Mouse (Mus musculus) MEL (cell line): ENCODE results near the gene 5730596B20Rik. TPM values are rescaled to one million over a fixed set of nuclear protein-coding genes. Genes with fewer than 3 reads are reported as not detected.

ENCODE experiments used
- DNase-seq: peaks from one replicate; pipeline ENCODE4 v3.0.0; 2011; ENCODE audit warnings: low read depth, low spot score
- H3K27ac ChIP-seq: 2 replicates; pipeline ENCODE4 v1.5.1; 2012; ENCODE audit warnings: low read depth, mild to moderate bottlenecking, control low read depth, low read length, moderate library complexity; ENCODE audit not compliant: control insufficient read depth
- H3K27me3 ChIP-seq, 2 experiments: fragments of 150-350 bp in 1 of 2; sonication (generic) in 1 of 2; 2 replicates each; pipeline ENCODE4 v1.6.1; 2012; ENCODE audit warnings: low read length in 2 of 2, mild to moderate bottlenecking in 2 of 2, improper control_type of control experiment in 1 of 2, moderate library complexity in 1 of 2; ENCODE audit not compliant: insufficient read depth in 2 of 2, control insufficient read depth in 1 of 2
- H3K36me3 ChIP-seq, 2 experiments: 2 replicates each; pipeline ENCODE4 v1.6.1; 2012 to 2014; ENCODE audit warnings: low read length in 2 of 2, improper control_type of control experiment in 1 of 2, inconsistent platforms in 1 of 2, mild to moderate bottlenecking in 1 of 2; ENCODE audit not compliant: insufficient read depth in 2 of 2, control insufficient read depth in 1 of 2
- H3K4me1 ChIP-seq, 2 experiments: fragments of 150-350 bp in 1 of 2; sonication (generic) in 1 of 2; 2 replicates each; pipeline ENCODE4 v1.6.1; 2012; ENCODE audit warnings: low read length in 2 of 2, improper control_type of control experiment in 1 of 2, mild to moderate bottlenecking in 1 of 2; ENCODE audit not compliant: insufficient read depth in 2 of 2, control insufficient read depth in 1 of 2
- H3K4me3 ChIP-seq, 2 experiments: fragments of 150-350 bp in 1 of 2; sonication (generic) in 1 of 2; 2 replicates each; pipeline ENCODE4 v1.5.1; 2012; ENCODE audit warnings: low read depth in 2 of 2, low read length in 2 of 2, mild to moderate bottlenecking in 2 of 2, moderate library complexity in 2 of 2, control low read depth in 1 of 2, improper control_type of control experiment in 1 of 2; ENCODE audit not compliant: control insufficient read depth in 1 of 2, insufficient read depth in 1 of 2
- H3K79me2 ChIP-seq: 2 replicates; pipeline ENCODE4 v1.6.1; 2012; ENCODE audit warnings: mild to moderate bottlenecking, low read length, moderate library complexity; ENCODE audit not compliant: control insufficient read depth, poor library complexity, insufficient read depth
- H3K9ac ChIP-seq: 2 replicates; pipeline ENCODE4 v1.6.1; 2012; ENCODE audit warnings: low read depth, mild to moderate bottlenecking, control low read depth, low read length, moderate library complexity; ENCODE audit not compliant: control insufficient read depth, poor library complexity, severe bottlenecking
- H3K9me3 ChIP-seq: fragments of 150-350 bp; sonication (generic); replicated peaks from 2 replicates; pipeline ENCODE4 v1.6.1; 2012; ENCODE audit warnings: mild to moderate bottlenecking, low read length, improper control_type of control experiment, moderate library complexity; ENCODE audit not compliant: insufficient read depth
- BHLHE40 ChIP-seq: IDR thresholded peaks from 2 replicates; pipeline ENCODE4 v1.6.1; 2012; ENCODE audit warnings: low read depth, mild to moderate bottlenecking, inconsistent platforms, low read length, improper control_type of control experiment, borderline replicate concordance
- CHD1 ChIP-seq: IDR thresholded peaks from 2 replicates; pipeline ENCODE4 v1.6.1; 2012; ENCODE audit warnings: low read depth, mild to moderate bottlenecking, inconsistent platforms, low read length, improper control_type of control experiment
- CHD2 ChIP-seq: IDR thresholded peaks from 2 replicates; pipeline ENCODE4 v1.6.1; 2011; ENCODE audit warnings: low read length, improper control_type of control experiment
- CTCF ChIP-seq, 3 experiments: IDR thresholded peaks in 2 of 3; conservative IDR thresholded peaks in 1 of 3; 2 replicates each; pipeline ENCODE4 v1.5.1; 2011 to 2012; ENCODE audit warnings: low read length in 3 of 3, low read depth in 2 of 3, mild to moderate bottlenecking in 2 of 3, improper control_type of control experiment in 1 of 3, inconsistent platforms in 1 of 3, mixed read lengths in 1 of 3, moderate library complexity in 1 of 3; ENCODE audit not compliant: control insufficient read depth in 1 of 3, insufficient read depth in 1 of 3, poor library complexity in 1 of 3, severe bottlenecking in 1 of 3
- ELF1 ChIP-seq: IDR thresholded peaks from 2 replicates; pipeline ENCODE4 v1.6.1; 2014; ENCODE audit warnings: low read depth, mild to moderate bottlenecking, inconsistent platforms, low read length, improper control_type of control experiment, moderate library complexity
- EP300 ChIP-seq, 2 experiments: IDR thresholded peaks; 2 replicates each; pipeline ENCODE4 v1.6.1; 2011; ENCODE audit warnings: improper control_type of control experiment in 2 of 2, low read length in 2 of 2, low read depth in 1 of 2, mild to moderate bottlenecking in 1 of 2
- GATA1 ChIP-seq: IDR thresholded peaks from 2 replicates; pipeline ENCODE4 v1.6.1; 2011; ENCODE audit warnings: low read depth, low read length, improper control_type of control experiment
- HCFC1 ChIP-seq: IDR thresholded peaks from 2 replicates; pipeline ENCODE4 v1.6.1; 2012; ENCODE audit warnings: low read depth, mild to moderate bottlenecking, inconsistent platforms, low read length, improper control_type of control experiment, moderate library complexity
- KAT2A ChIP-seq: conservative IDR thresholded peaks from 2 replicates; pipeline ENCODE4 v1.6.1; 2012; ENCODE audit warnings: low read depth, low read length, improper control_type of control experiment, inconsistent platforms
- MAX ChIP-seq: IDR thresholded peaks from 2 replicates; pipeline ENCODE4 v1.6.1; 2011; ENCODE audit warnings: low read length, improper control_type of control experiment
- MXI1 ChIP-seq: IDR thresholded peaks from 2 replicates; pipeline ENCODE4 v1.6.1; 2011; ENCODE audit warnings: mild to moderate bottlenecking, low read depth, low read length, improper control_type of control experiment
- NELFE ChIP-seq: IDR thresholded peaks from 2 replicates; pipeline ENCODE4 v1.6.1; 2011; ENCODE audit warnings: low read depth, low read length, improper control_type of control experiment
- POLR2A ChIP-seq, 2 experiments: IDR thresholded peaks; 2 replicates each; pipeline ENCODE4 v1.6.1; 2011 to 2012; ENCODE audit warnings: low read length in 2 of 2, mild to moderate bottlenecking in 2 of 2, control low read depth in 1 of 2, improper control_type of control experiment in 1 of 2, low read depth in 1 of 2, moderate library complexity in 1 of 2; ENCODE audit not compliant: control insufficient read depth in 1 of 2, insufficient read depth in 1 of 2, poor library complexity in 1 of 2
- POLR2AphosphoS2 ChIP-seq: IDR thresholded peaks from 2 replicates; pipeline ENCODE4 v1.6.1; 2011; ENCODE audit warnings: low read length, improper control_type of control experiment
- TAL1 ChIP-seq: IDR thresholded peaks from 2 replicates; pipeline ENCODE4 v1.6.1; 2012; ENCODE audit warnings: mild to moderate bottlenecking, inconsistent platforms, low read length, moderate library complexity, mixed read lengths
- UBTF ChIP-seq: IDR thresholded peaks from 2 replicates; pipeline ENCODE4 v1.6.1; 2012; ENCODE audit warnings: low read depth, mild to moderate bottlenecking, inconsistent platforms, low read length, improper control_type of control experiment, moderate library complexity, borderline replicate concordance; ENCODE audit not compliant: insufficient read depth
- USF2 ChIP-seq, 2 experiments: IDR thresholded peaks; 2 replicates each; pipeline ENCODE4 v1.6.1; 2011 to 2012; ENCODE audit warnings: improper control_type of control experiment in 2 of 2, low read length in 2 of 2, borderline replicate concordance in 1 of 2, inconsistent platforms in 1 of 2, low read depth in 1 of 2, mild to moderate bottlenecking in 1 of 2; ENCODE audit not compliant: insufficient read depth in 1 of 2
- ZC3H11A ChIP-seq: IDR thresholded peaks from 2 replicates; pipeline ENCODE4 v1.6.1; 2012; ENCODE audit warnings: low read depth, mild to moderate bottlenecking, inconsistent platforms, low read length, improper control_type of control experiment
- ZKSCAN1 ChIP-seq: IDR thresholded peaks from 2 replicates; pipeline ENCODE4 v1.6.1; 2012; ENCODE audit warnings: low read depth, mild to moderate bottlenecking, inconsistent platforms, low read length, improper control_type of control experiment, moderate library complexity
- ZNF384 ChIP-seq: IDR thresholded peaks from 2 replicates; pipeline ENCODE4 v1.6.1; 2012; ENCODE audit warnings: low read depth, mild to moderate bottlenecking, inconsistent platforms, low read length, improper control_type of control experiment
- polyA plus RNA-seq, 2 experiments: library from polyadenylated mRNA; stranded (reverse) in 1 of 2; unstranded in 1 of 2; fragments of >175 nt in 1 of 2; fragments of >200 nt in 1 of 2; gene quantifications; 2 replicates each; pipeline versions ENCODE4 v1.2.1 to v1.2.4; 2012; ENCODE audit warnings: low replicate concordance in 2 of 2, low read depth in 1 of 2; ENCODE audit not compliant: insufficient read length in 2 of 2, insufficient read depth in 1 of 2, missing spikeins in 1 of 2
- total RNA-seq: library from RNA; depleted of rRNA; stranded (reverse); fragments of 300-350 nt; gene quantifications from 2 replicates; pipeline ENCODE4 v1.2.3, GENCODE M21; 2012

5730596B20Rik gene
- total and polyA plus RNA-seq, 3 experiments, result not detected

DNA sequence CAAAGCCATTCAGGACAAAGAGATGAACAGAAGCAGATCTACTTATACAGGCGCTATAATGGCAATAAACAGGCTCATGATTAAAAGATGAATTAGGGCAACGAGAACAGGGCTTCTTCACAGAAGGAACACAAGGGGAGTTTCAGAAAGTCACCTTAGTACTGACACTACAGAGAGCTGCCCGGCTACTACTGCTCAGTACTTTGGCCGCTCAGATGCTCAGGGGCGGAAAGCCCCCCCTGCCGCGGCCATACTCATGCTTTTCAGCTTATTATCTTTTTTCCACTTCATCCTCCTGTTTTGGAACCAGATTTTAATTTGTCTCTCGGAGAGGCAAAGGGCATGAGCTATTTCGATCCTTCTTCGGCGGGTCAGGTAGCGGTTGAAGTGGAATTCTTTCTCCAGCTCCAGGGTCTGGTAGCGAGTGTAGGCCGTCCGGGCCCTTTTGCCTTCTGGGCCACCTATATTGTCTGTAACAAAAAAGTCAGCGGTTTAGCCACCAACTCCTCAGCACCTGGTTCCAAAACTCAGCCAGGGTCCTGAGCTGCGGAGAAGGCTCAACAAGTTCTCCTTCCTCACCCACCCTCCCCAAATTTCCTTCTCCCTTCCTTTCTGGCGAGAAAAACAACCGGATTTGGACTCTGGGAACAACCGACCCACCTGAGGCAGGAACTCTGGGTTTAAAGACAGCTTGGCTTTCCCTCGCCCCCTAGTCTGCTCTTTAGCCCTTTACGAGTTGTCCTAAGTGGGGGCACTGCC, 25.2 kb downstream of the 5730596B20Rik start (continued):
- TF ChIP-seq CTCF (IDR thresholded peaks at IDR 0.05 in 2 of 3, conservative IDR thresholded peaks at IDR 0.05 in 1 of 3; ENCODE audit: control insufficient read depth in 1 of 3, insufficient read depth in 1 of 3, low read depth in 2 of 3, low read length in 3 of 3, poor library complexity in 1 of 3, severe bottlenecking in 1 of 3), result no peak

DNA sequence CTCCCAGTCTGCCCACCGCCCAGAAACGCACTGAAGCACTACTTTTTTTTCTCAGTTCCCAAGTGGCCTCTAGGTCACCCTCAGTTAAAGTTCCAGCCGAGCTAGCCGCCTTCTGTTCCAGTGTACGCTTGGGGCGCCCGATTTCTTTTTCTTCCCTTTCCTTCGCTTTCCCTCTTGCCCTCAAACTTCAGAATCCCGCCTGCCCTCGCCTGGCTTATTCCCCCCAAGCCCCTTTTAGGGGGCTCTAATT, 25.7 kb downstream of the 5730596B20Rik start:
- no peaks in the 10 kb centered on the region for H3K27me3 ChIP-seq
- no peak overlapping the region for H3K9ac ChIP-seq
- H3K9me3 ChIP-seq, result no peaks in the 10 kb centered on the region
- no peak overlapping the region for H3K27ac ChIP-seq
- DNase-seq, result no peak
- H3K36me3 ChIP-seq, result no peaks in the 10 kb centered on the region
- TF ChIP-seq ELF1, result no peak
- TF ChIP-seq MAX, result no peak
- no peak for TF ChIP-seq CHD2
- TF ChIP-seq CHD1, result no peak
- H3K4me1 ChIP-seq, result no peaks in the 10 kb centered on the region
- H3K79me2 ChIP-seq, result no peaks in the 10 kb centered on the region; the same call in 1 of the 2 replicates
- no peak overlapping the region for H3K4me3 ChIP-seq

- no peak overlapping the region for H3K4me3 ChIP-seq
Measured at GRCm38 (mm10) chr6:52203371-52204049, 26.2 kb downstream of the 5730596B20Rik start.

More at GRCm38 (mm10) chr6:52203371-52204049, 26.2 kb downstream of the 5730596B20Rik start:
- Histone ChIP-seq H3K4me1 (no peaks in the 10 kb centered on the region), H3K36me3 (no peaks in the 10 kb centered on the region), H3K79me2 (no peaks in the 10 kb centered on the region; the same call in 1 of the 2 replicates), H3K9me3 (no peaks in the 10 kb centered on the region), H3K27me3 (no peaks in the 10 kb centered on the region), H3K9ac (no peak overlapping the region), H3K27ac (no peak overlapping the region)
- no peak for DNase-seq
- no peak for TF ChIP-seq HCFC1
- TF ChIP-seq UBTF, result no peak
- TF ChIP-seq KAT2A, result no peak
- TF ChIP-seq MXI1, result no peak
- TF ChIP-seq BHLHE40, result no peak
- no peak for TF ChIP-seq ZC3H11A
- TF ChIP-seq EP300 (IDR thresholded peaks at IDR 0.05; ENCODE audit: low read depth in 1 of 2, low read length in 2 of 2), result no peak
- TF ChIP-seq CHD2, result no peak
- no peak for TF ChIP-seq ZKSCAN1
- no peak for TF ChIP-seq GATA1
- TF ChIP-seq ZNF384, result no peak
- no peak for TF ChIP-seq USF2 (IDR thresholded peaks at IDR 0.05; ENCODE audit: borderline replicate concordance in 1 of 2, insufficient read depth in 1 of 2, low read depth in 1 of 2, low read length in 2 of 2)
- no peak for TF ChIP-seq POLR2AphosphoS2
- TF ChIP-seq TAL1, result no peak
- no peak for TF ChIP-seq NELFE
- no peak for TF ChIP-seq POLR2A (IDR thresholded peaks at IDR 0.05; ENCODE audit: control insufficient read depth in 1 of 2, insufficient read depth in 1 of 2, low read depth in 1 of 2, low read length in 2 of 2, poor library complexity in 1 of 2)
